Mouse (Mus musculus) heart, embryonic 11.5 days (tissue): Measurements from ENCODE around the gene Cldn15. TPM values are rescaled to one million over a fixed set of nuclear protein-coding genes. Genes with fewer than 3 reads are reported as not detected.

Experiments
- ATAC-seq: fragments of 200-750 bp; cut with Nextera tagmentation; replicated peaks from 2 replicates; pipeline ENCODE4 v1.8.0; 2017; ENCODE audit warnings: moderate library complexity; ENCODE audit not compliant: insufficient number of reproducible peaks, low FRiP score, low TSS enrichment
- H3K27ac ChIP-seq: fragments of 300-500 bp; sonication (generic); 2 replicates; pipeline ENCODE4 v1.5.1; 2014; ENCODE audit warnings: mild to moderate bottlenecking, low read depth, low read length
- H3K27me3 ChIP-seq: fragments of 300-500 bp; sonication (generic); 2 replicates; pipeline ENCODE4 v1.6.1; 2014; ENCODE audit warnings: mild to moderate bottlenecking, low read length, mixed read lengths; ENCODE audit not compliant: control insufficient read depth, insufficient read depth
- H3K36me3 ChIP-seq: fragments of 300-500 bp; sonication (generic); 2 replicates; pipeline ENCODE4 v1.6.1; 2014; ENCODE audit warnings: mild to moderate bottlenecking, low read length, moderate library complexity, mixed read lengths; ENCODE audit not compliant: control insufficient read depth, insufficient read depth
- H3K4me1 ChIP-seq: fragments of 300-500 bp; sonication (generic); 2 replicates; pipeline ENCODE4 v1.6.1; 2014; ENCODE audit warnings: low read length; ENCODE audit not compliant: control insufficient read depth, insufficient read depth
- H3K4me2 ChIP-seq: fragments of 300-500 bp; sonication (generic); 2 replicates; pipeline ENCODE4 v1.6.1; 2014; ENCODE audit warnings: mild to moderate bottlenecking, moderate library complexity
- H3K4me3 ChIP-seq: fragments of 300-500 bp; sonication (generic); 2 replicates; pipeline ENCODE4 v1.5.1; 2014; ENCODE audit warnings: low read depth, low read length
- H3K9ac ChIP-seq: fragments of 300-500 bp; sonication (generic); 2 replicates; pipeline ENCODE4 v1.6.1; 2014; ENCODE audit warnings: mild to moderate bottlenecking, low read depth, low read length, moderate library complexity
- H3K9me3 ChIP-seq: fragments of 300-500 bp; sonication (generic); replicated peaks from 2 replicates; pipeline ENCODE4 v1.6.1; 2016; ENCODE audit warnings: low read length; ENCODE audit not compliant: control insufficient read depth
- WGBS: fragments of 180-500 bp; shearing (Covaris S2); extraction: QIAGEN DNeasy Blood & Tissue Kit; methylation state at CpG from one replicate; pipeline ENCODE4 v1.1.7; 2014; ENCODE audit not compliant: insufficient replicate concordance; 5-methylcytosine and 5-hydroxymethylcytosine counted together
- polyA plus RNA-seq: library from polyadenylated mRNA; unstranded; fragments of >200 nt; fragmentation: Nextera tagmentation; extraction: Ambion mirVana; gene quantifications from 2 replicates; pipeline ENCODE4 v1.2.1, GENCODE M21; 2014

Gene Cldn15
- polyA plus RNA-seq, 1 experiment from 2014 or later = 1.9 TPM

DNA sequence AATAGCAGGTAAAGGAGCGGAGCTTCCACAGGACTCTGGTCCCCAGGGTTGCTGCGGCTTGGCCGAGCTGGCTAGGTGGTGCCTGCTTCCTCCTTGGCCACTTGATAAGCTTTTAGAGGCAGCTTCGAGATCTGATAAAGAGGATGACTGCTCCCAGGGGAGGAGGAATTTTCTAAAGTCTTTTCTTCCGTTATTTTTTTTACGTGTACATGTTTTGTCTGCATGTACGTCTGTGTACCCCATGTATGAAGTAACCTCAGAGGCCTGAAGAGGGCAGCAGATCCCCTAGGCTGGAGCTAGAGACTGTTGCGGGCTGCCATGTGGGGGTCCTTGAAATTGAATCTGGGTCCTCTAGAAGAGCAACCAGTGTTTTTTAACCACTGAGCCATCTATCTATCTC lies 14.6 kb downstream of the Cldn15 start:
- no peaks in the 10 kb centered on the region for H3K9me3 ChIP-seq
- no peak for ATAC-seq
- 87% methylated on average over 8 of the region's 8 CpGs for WGBS

GRCm38 (mm10) chr5:136982338-136982930 lies 16.0 kb downstream of the Cldn15 start:
- Histone ChIP-seq H3K27me3 (no peaks in the 10 kb centered on the region), H3K4me3 (no peak overlapping the region), H3K9ac (no peak overlapping the region), H3K9me3 (no peaks in the 10 kb centered on the region), H3K36me3 (peaks cover 8% of the 10 kb centered on the region; the same call in 1 of the 2 replicates), H3K27ac (no peak overlapping the region), H3K4me2 (no peak overlapping the region), H3K4me1 (peaks cover 6% of the 10 kb centered on the region; the same call in 1 of the 2 replicates)
- 43% methylated on average over 13 of the region's 16 CpGs for WGBS
- ATAC-seq = no peak

More for the DNA sequence above, 14.6 kb downstream of the Cldn15 start:
- Histone ChIP-seq H3K36me3 (peaks cover 8% of the 10 kb centered on the region; the same call in 1 of the 2 replicates), H3K4me3 (no peak overlapping the region), H3K4me2 (no peak overlapping the region), H3K27me3 (no peaks in the 10 kb centered on the region), H3K27ac (no peak overlapping the region), H3K4me1 (peaks cover under 1% of the 10 kb centered on the region; the same call in 1 of the 2 replicates), H3K9ac (no peak overlapping the region)

- no peaks in the 10 kb centered on the region for H3K27me3 ChIP-seq
- no peak overlapping the region for H3K4me3 ChIP-seq
- ATAC-seq = no peak
- WGBS = 54% methylated on average over 14 of the region's 14 CpGs
- no peak overlapping the region for H3K27ac ChIP-seq
- H3K36me3 ChIP-seq = peaks cover 9% of the 10 kb centered on the region
- no peaks in the 10 kb centered on the region for H3K9me3 ChIP-seq
- H3K4me2 ChIP-seq = no peak overlapping the region
- no peak overlapping the region for H3K9ac ChIP-seq
- H3K4me1 ChIP-seq = peaks cover 12% of the 10 kb centered on the region; the same call in 1 of the 2 replicates
Observed at GRCm38 (mm10) chr5:136984828-136985227, 18.4 kb downstream of the Cldn15 start.

- Histone ChIP-seq H3K4me2 (peak within 1 kb of the TSS; percentile 98), H3K9me3 (no peaks in the 10 kb centered on the region), H3K36me3 (peaks cover 17% of the 10 kb centered on the region), H3K4me3 (peak within 1 kb of the TSS; percentile 82), H3K4me1 (peaks cover 12% of the 10 kb centered on the region; the same call in 1 of the 2 replicates), H3K27ac (peak within 1 kb of the TSS; percentile 94), H3K27me3 (no peaks in the 10 kb centered on the region), H3K9ac (peak within 1 kb of the TSS; percentile 85)
- under 1% methylated on average over 26 of the region's 26 CpGs for WGBS
- ATAC-seq = peak; percentile 86
Observed at GRCm38 (mm10) chr5:136986695-136987137, 20.3 kb downstream of the Cldn15 start, which contains the start of gene Plod3. Gene Plod3 (plus strand): TSS chr5:136987019.

GRCm38 (mm10) chr5:136987138-136987933 lies 20.9 kb downstream of the Cldn15 start:
- no peaks in the 10 kb centered on the region for H3K27me3 ChIP-seq
- under 1% methylated on average over 67 of the region's 67 CpGs for WGBS
- no peaks in the 10 kb centered on the region for H3K9me3 ChIP-seq
- peak; percentile 66 for ATAC-seq
- peaks cover 12% of the 10 kb centered on the region; the same call in 1 of the 2 replicates for H3K4me1 ChIP-seq
- peak overlapping the region; percentile 94 for H3K27ac ChIP-seq
- H3K4me2 ChIP-seq = peak overlapping the region; percentile 98
- H3K4me3 ChIP-seq = peak overlapping the region; percentile 82
- peak overlapping the region; percentile 85 for H3K9ac ChIP-seq
- H3K36me3 ChIP-seq = peaks cover 21% of the 10 kb centered on the region

DNA sequence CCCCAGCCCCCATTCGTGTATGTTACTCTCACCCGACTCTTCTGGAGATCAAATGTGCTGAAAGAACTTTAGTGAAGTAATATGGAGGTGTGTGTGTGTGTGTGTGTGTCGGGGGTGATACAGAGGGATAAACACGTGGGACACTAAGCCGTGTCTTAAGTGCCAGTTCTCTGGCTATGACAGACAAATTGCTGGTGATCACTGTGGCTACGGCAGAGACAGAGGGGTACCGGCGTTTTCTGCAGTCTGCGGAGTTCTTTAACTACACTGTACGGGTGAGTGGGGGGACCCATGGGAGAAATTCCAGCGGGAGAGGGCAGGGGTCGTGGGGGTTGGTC lies 21.5 kb downstream of the Cldn15 start, which contains the start of gene Znhit1:
TSS of gene Znhit1 (minus strand) at position 88 of the 338 bp plus-strand sequence.
- Histone ChIP-seq H3K9me3 (no peaks in the 10 kb centered on the region), H3K36me3 (peaks cover 24% of the 10 kb centered on the region), H3K9ac (peak within 1 kb of the TSS; percentile 85), H3K27me3 (no peaks in the 10 kb centered on the region), H3K4me1 (peaks cover 12% of the 10 kb centered on the region; the same call in 1 of the 2 replicates), H3K4me2 (peak within 1 kb of the TSS; percentile 98), H3K27ac (peak within 1 kb of the TSS; percentile 94), H3K4me3 (peak within 1 kb of the TSS; percentile 82)
- ATAC-seq = no peak
- WGBS = 14% methylated on average over 12 of the region's 12 CpGs

DNA sequence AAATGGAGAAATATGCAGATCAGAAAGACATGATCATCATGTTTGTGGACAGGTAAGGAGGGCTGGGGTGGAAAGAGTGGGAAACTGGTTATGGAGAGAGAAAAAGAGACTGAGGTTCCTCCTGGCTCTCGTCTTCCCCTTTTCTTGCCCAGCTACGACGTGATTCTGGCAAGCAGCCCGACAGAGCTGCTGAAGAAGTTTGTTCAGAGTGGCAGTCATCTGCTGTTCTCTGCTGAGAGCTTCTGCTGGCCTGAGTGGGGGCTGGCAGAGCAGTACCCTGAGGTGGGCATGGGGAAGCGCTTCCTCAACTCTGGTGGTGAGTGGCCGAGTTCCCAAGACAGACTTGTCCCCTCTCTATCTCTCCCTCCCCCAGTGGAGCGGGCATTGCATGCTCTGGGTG lies 22.0 kb downstream of the Cldn15 start:
- Histone ChIP-seq H3K27ac (0 out of 2 replicates have a peak overlapping the region, but pooled peaks have one; percentile 22), H3K4me3 (peak overlapping the region; percentile 82), H3K9ac (peak overlapping the region; percentile 85), H3K9me3 (no peaks in the 10 kb centered on the region), H3K4me2 (peak overlapping the region; percentile 98), H3K27me3 (no peaks in the 10 kb centered on the region), H3K4me1 (peaks cover 12% of the 10 kb centered on the region; the same call in 1 of the 2 replicates), H3K36me3 (peaks cover 26% of the 10 kb centered on the region)
- WGBS = 69% methylated on average over 7 of the region's 7 CpGs
- ATAC-seq = no peak

- WGBS = 79% methylated on average over 6 of the region's 6 CpGs
- H3K27me3 ChIP-seq = no peaks in the 10 kb centered on the region
- no peak overlapping the region for H3K9ac ChIP-seq
- H3K27ac ChIP-seq = no peak overlapping the region
- H3K4me1 ChIP-seq = peaks cover 12% of the 10 kb centered on the region; the same call in 1 of the 2 replicates
- H3K4me3 ChIP-seq = no peak overlapping the region
- no peak for ATAC-seq
- no peaks in the 10 kb centered on the region for H3K9me3 ChIP-seq
- no peak overlapping the region for H3K4me2 ChIP-seq
- H3K36me3 ChIP-seq = peaks cover 40% of the 10 kb centered on the region
Observed at GRCm38 (mm10) chr5:136989801-136990200, 23.4 kb downstream of the Cldn15 start.
